Mouse (Mus musculus) megakaryocyte progenitor cell, adult 5-6 weeks (primary cell): ENCODE data around the gene Nab1. TPM values are rescaled to one million over a fixed set of nuclear protein-coding genes. Genes with fewer than 3 reads are reported as not detected.
"Not testable (repeated sequence)": the region's sequence is repeated elsewhere in the genome, so short reads cannot be mapped to it uniquely, and the experiment has no call there.

Experiments
- ATAC-seq: replicated peaks from 2 replicates; pipeline ENCODE4 v1.8.0; 2016; ENCODE audit warnings: mild to moderate bottlenecking, moderate TSS enrichment, inconsistent platforms; ENCODE audit not compliant: poor library complexity
- total RNA-seq, 2 experiments: library from RNA; stranded (forward) in 1 of 2; stranded (reverse) in 1 of 2; fragments of 157-497, 149-512 nt in 1 of 2; fragments of 200-1000 nt in 1 of 2; gene quantifications; 2 replicates each; pipeline versions ENCODE4 v1.2.3 to v1.2.4; 2015 to 2017

Gene Nab1
- total RNA-seq (2015) (43.3 and 44.0 TPM in 2 replicates), total RNA-seq (2017) (35.0 and 36.6 TPM in 2 replicates)

GRCm38 (mm10) chr1:52500314-52500981 is at the start of gene Nab1:
TSS of gene Nab1 (minus strand) at chr1:52500679.
- ATAC-seq, result peak; percentile 72

- no peak for ATAC-seq
These were observed 47.0 kb upstream of the Nab1 start for GRCm38 (mm10) chr1:52547451-52547850.

- no peak for ATAC-seq
These were observed 46.3 kb upstream of the Nab1 start for GRCm38 (mm10) chr1:52546796-52547195.

GRCm38 (mm10) chr1:52540124-52540523 is 39.6 kb upstream of the Nab1 start:
- ATAC-seq, result not testable (repeated sequence)

- peak; percentile 39; the same call in 1 of the 2 replicates for ATAC-seq
These were observed 29.5 kb upstream of the Nab1 start for GRCm38 (mm10) chr1:52529933-52530332.

- ATAC-seq, result no peak
These were observed 27.2 kb upstream of the Nab1 start for GRCm38 (mm10) chr1:52527656-52528055.

GRCm38 (mm10) chr1:52527252-52527651 is 26.8 kb upstream of the Nab1 start:
- no peak for ATAC-seq

GRCm38 (mm10) chr1:52524663-52525062 is 24.2 kb upstream of the Nab1 start:
- no peak for ATAC-seq

- ATAC-seq, result no peak
These were observed 23.7 kb upstream of the Nab1 start for GRCm38 (mm10) chr1:52524150-52524549.

GRCm38 (mm10) chr1:52521436-52521993 is 21.0 kb upstream of the Nab1 start:
- ATAC-seq, result no peak

- ATAC-seq, result no peak
These were observed 19.7 kb upstream of the Nab1 start for GRCm38 (mm10) chr1:52520131-52520530.

- ATAC-seq, result peak; percentile 91
These were observed 14.8 kb upstream of the Nab1 start for GRCm38 (mm10) chr1:52515249-52515648.

- peak; percentile 69 for ATAC-seq
These were observed 11.4 kb upstream of the Nab1 start for GRCm38 (mm10) chr1:52511788-52512425.

GRCm38 (mm10) chr1:52506211-52506610 is 5.7 kb upstream of the Nab1 start:
- ATAC-seq, result no peak

GRCm38 (mm10) chr1:52502296-52502695 is 1.8 kb upstream of the Nab1 start:
- ATAC-seq, result no peak

GRCm38 (mm10) chr1:52501688-52502133 is 1.2 kb upstream of the Nab1 start:
- ATAC-seq, result peak; percentile 39

- ATAC-seq, result no peak
These were observed 611 bp upstream of the Nab1 start for GRCm38 (mm10) chr1:52501090-52501489.

GRCm38 (mm10) chr1:52499601-52500313 is 722 bp downstream of the Nab1 start:
- peak; percentile 46 for ATAC-seq

- no peak for ATAC-seq
These were observed 1.6 kb downstream of the Nab1 start for GRCm38 (mm10) chr1:52498786-52499450.

- peak; percentile 64 for ATAC-seq
These were observed 10.8 kb downstream of the Nab1 start for GRCm38 (mm10) chr1:52489538-52490181.
